Mouse (Mus musculus) heart, embryonic 12.5 days (tissue): ENCODE data around the gene Caln1. TPM values are rescaled to one million over a fixed set of nuclear protein-coding genes. Genes with fewer than 3 reads are reported as not detected.

ENCODE experiments used
- ATAC-seq: fragments of 200-750 bp; cut with Nextera tagmentation; 2 replicates; pipeline ENCODE4 v1.8.0; 2017; ENCODE audit warnings: moderate TSS enrichment, moderate library complexity; ENCODE audit not compliant: insufficient number of reproducible peaks, low FRiP score
- H3K27ac ChIP-seq: fragments of 300-500 bp; sonication (generic); 2 replicates; pipeline ENCODE4 v1.5.1; 2016; ENCODE audit warnings: mild to moderate bottlenecking, moderate library complexity; ENCODE audit not compliant: poor library complexity, severe bottlenecking
- H3K27me3 ChIP-seq: fragments of 300-500 bp; sonication (generic); replicated peaks from 2 replicates; pipeline ENCODE4 v1.6.1; 2016; ENCODE audit warnings: mild to moderate bottlenecking, moderate library complexity
- H3K36me3 ChIP-seq: fragments of 300-500 bp; sonication (generic); 2 replicates; pipeline ENCODE4 v1.6.1; 2016; ENCODE audit warnings: mild to moderate bottlenecking, moderate library complexity
- H3K4me1 ChIP-seq: fragments of 300-500 bp; sonication (generic); replicated peaks from 2 replicates; pipeline ENCODE4 v1.6.1; 2016; ENCODE audit warnings: mild to moderate bottlenecking
- H3K4me2 ChIP-seq: fragments of 300-500 bp; sonication (generic); 2 replicates; pipeline ENCODE4 v1.6.1; 2016; ENCODE audit warnings: mild to moderate bottlenecking, moderate library complexity
- H3K4me3 ChIP-seq: fragments of 300-500 bp; sonication (generic); 2 replicates; pipeline ENCODE4 v1.5.1; 2016; ENCODE audit warnings: mild to moderate bottlenecking
- H3K9ac ChIP-seq: fragments of 300-500 bp; sonication (generic); 2 replicates; pipeline ENCODE4 v1.6.1; 2016; ENCODE audit warnings: mild to moderate bottlenecking, moderate library complexity
- H3K9me3 ChIP-seq: fragments of 300-500 bp; sonication (generic); replicated peaks from 2 replicates; pipeline ENCODE4 v1.6.1; 2016; ENCODE audit warnings: mild to moderate bottlenecking, moderate library complexity
- WGBS: fragments of 180-500 bp; shearing (Covaris S2); methylation state at CpG from one replicate; pipeline ENCODE4 v1.1.7; 2016; 5-methylcytosine and 5-hydroxymethylcytosine counted together
- polyA plus RNA-seq: library from polyadenylated mRNA; unstranded; fragments of >200 nt; fragmentation: Nextera tagmentation; extraction: Ambion mirVana; gene quantifications from 2 replicates; pipeline ENCODE4 v1.2.1, GENCODE M21; 2016

Caln1 gene
- polyA plus RNA-seq, 1 experiment from 2014 or later = 0.03 TPM

- ATAC-seq = no peak
- Histone ChIP-seq H3K27me3 (no peaks in the 10 kb centered on the region), H3K9me3 (peaks cover 11% of the 10 kb centered on the region), H3K4me1 (no peaks in the 10 kb centered on the region), H3K4me3 (no peak overlapping the region), H3K4me2 (no peak overlapping the region), H3K36me3 (no peaks in the 10 kb centered on the region), H3K9ac (no peak overlapping the region), H3K27ac (no peak overlapping the region)
- WGBS = 74% methylated on average over 3 of the region's 3 CpGs
Measured at GRCm38 (mm10) chr5:130811966-130812365, 442.7 kb downstream of the Caln1 start.

- H3K36me3 ChIP-seq = no peaks in the 10 kb centered on the region
- no peaks in the 10 kb centered on the region for H3K27me3 ChIP-seq
- H3K4me1 ChIP-seq = no peaks in the 10 kb centered on the region
- H3K4me3 ChIP-seq = no peak overlapping the region
- no peak overlapping the region for H3K9ac ChIP-seq
- no peak for ATAC-seq
- no peak overlapping the region for H3K27ac ChIP-seq
- peaks cover 11% of the 10 kb centered on the region for H3K9me3 ChIP-seq
- 94% methylated on average over 8 of the region's 8 CpGs for WGBS
- H3K4me2 ChIP-seq = no peak overlapping the region
Measured at GRCm38 (mm10) chr5:130812556-130812955, 443.3 kb downstream of the Caln1 start.

DNA sequence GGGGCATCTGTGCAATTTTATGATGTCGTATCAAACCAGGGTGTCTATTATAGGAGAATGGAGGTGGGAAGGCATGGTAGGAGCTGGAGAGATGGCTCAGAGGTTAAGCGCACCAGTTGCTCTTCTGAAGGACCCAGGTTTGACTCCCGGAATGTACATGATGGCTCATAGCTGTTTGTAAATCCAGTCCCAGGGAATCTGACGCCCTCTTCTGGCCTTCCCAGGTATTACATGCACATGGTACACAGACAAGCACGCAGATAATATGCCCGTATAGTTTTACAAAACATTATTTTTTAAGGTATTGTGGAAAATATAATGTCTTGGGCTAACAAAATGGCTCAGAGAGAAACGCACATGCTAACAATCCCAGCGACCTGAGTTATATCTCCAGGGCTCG is 443.8 kb downstream of the Caln1 start:
- Histone ChIP-seq H3K4me3 (no peak overlapping the region), H3K27me3 (no peaks in the 10 kb centered on the region), H3K27ac (no peak overlapping the region), H3K9ac (no peak overlapping the region), H3K9me3 (peaks cover 13% of the 10 kb centered on the region), H3K4me2 (no peak overlapping the region), H3K36me3 (no peaks in the 10 kb centered on the region), H3K4me1 (no peaks in the 10 kb centered on the region)
- ATAC-seq = no peak
- 82% methylated on average over 9 of the region's 9 CpGs for WGBS

DNA sequence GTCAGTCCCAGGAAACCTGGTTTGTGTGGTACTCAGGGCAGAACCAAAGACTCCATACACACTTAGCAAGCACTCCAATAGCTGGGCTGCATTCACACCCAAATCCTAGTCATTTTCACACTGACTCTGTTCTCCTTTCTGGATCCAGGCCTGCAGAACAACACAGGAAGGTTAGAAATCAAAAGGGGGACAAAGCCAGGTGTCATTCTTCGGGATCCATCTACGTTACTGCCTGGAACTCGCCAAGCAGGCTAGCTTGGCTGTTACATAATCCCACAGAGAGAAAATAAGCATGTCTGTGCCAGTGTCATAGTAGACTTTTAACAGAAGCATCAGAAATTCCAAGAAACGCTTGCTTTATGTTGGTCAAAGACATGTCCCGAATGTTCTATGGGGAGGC is 446.1 kb downstream of the Caln1 start:
- peaks cover 11% of the 10 kb centered on the region; the same call in 1 of the 2 replicates for H3K9me3 ChIP-seq
- ATAC-seq = no peak
- no peaks in the 10 kb centered on the region for H3K36me3 ChIP-seq
- H3K27me3 ChIP-seq = no peaks in the 10 kb centered on the region
- H3K4me2 ChIP-seq = no peak overlapping the region
- H3K27ac ChIP-seq = no peak overlapping the region
- no peak overlapping the region for H3K9ac ChIP-seq
- H3K4me3 ChIP-seq = no peak overlapping the region
- 85% methylated on average over 5 of the region's 5 CpGs for WGBS
- H3K4me1 ChIP-seq = no peaks in the 10 kb centered on the region

DNA sequence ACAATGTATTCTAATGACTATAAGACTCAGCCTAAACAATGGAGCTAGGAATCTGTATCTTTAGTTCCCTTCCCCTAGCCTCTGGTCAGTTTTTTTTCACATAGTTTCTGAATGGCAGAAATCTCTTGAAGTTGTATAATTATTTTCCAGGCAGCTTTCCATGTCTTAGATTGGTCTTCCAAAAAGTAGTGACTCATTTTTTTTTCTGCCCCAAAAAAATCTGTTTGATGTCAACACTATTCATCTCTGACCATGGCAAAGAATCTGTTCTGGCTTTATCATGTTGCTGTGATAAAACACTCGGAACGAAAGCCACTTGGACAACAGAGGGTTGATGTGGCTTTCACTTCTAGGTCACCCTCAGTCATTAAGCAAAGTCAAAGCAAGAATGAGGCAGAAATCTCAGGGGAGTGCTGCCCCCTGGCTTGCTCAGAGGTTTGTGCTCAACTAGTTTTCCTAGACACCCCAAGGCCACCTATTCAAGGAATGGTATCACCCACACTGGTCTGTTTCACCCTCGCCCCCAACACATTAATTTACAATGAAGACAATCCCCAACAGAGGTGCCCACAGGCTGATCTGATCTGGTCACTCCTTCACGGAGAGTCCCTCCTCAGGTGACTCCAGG is 450.9 kb downstream of the Caln1 start:
- no peaks in the 10 kb centered on the region for H3K4me1 ChIP-seq
- H3K36me3 ChIP-seq = no peaks in the 10 kb centered on the region
- ATAC-seq = no peak
- no peak overlapping the region for H3K27ac ChIP-seq
- no peaks in the 10 kb centered on the region for H3K27me3 ChIP-seq
- H3K4me3 ChIP-seq = no peak overlapping the region
- WGBS = 56% methylated on average over 4 of the region's 4 CpGs
- no peak overlapping the region for H3K4me2 ChIP-seq
- no peak overlapping the region for H3K9ac ChIP-seq
- peaks cover 7% of the 10 kb centered on the region; the same call in 1 of the 2 replicates for H3K9me3 ChIP-seq

GRCm38 (mm10) chr5:130820661-130821060 is 451.4 kb downstream of the Caln1 start:
- Histone ChIP-seq H3K9ac (no peak overlapping the region), H3K36me3 (no peaks in the 10 kb centered on the region), H3K4me3 (no peak overlapping the region), H3K4me2 (no peak overlapping the region), H3K9me3 (peaks cover 7% of the 10 kb centered on the region; the same call in 1 of the 2 replicates), H3K27me3 (no peaks in the 10 kb centered on the region), H3K4me1 (no peaks in the 10 kb centered on the region), H3K27ac (no peak overlapping the region)
- ATAC-seq = no peak
- 81% methylated on average over 5 of the region's 5 CpGs for WGBS

GRCm38 (mm10) chr5:130825797-130826196 is 456.5 kb downstream of the Caln1 start:
- Histone ChIP-seq H3K4me1 (no peaks in the 10 kb centered on the region), H3K4me3 (no peak overlapping the region), H3K27me3 (no peaks in the 10 kb centered on the region), H3K36me3 (no peaks in the 10 kb centered on the region), H3K9me3 (peaks cover 6% of the 10 kb centered on the region), H3K27ac (no peak overlapping the region), H3K9ac (no peak overlapping the region), H3K4me2 (no peak overlapping the region)
- 74% methylated on average over 2 of the region's 2 CpGs for WGBS
- ATAC-seq = no peak

DNA sequence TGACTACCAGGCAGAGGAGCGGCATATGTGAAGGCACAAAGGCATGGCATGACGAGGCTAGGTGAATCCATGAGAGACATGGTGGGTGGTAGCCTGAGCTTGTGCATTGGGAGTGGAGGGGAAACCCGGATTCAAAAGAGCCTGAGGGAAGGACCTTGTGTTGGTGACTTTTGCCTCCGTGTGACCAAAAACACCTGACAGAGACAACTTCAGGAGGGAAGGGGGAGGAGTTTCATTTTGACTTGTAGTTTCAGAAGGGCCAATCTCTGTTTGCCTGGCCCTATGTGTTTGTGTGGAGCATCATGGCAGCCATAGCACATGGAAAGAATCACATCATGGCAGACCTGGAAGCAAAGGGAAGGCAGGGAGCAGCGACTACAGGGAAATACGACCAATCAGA is 479.3 kb downstream of the Caln1 start:
- no peak overlapping the region for H3K4me3 ChIP-seq
- H3K27me3 ChIP-seq = no peaks in the 10 kb centered on the region
- H3K27ac ChIP-seq = no peak overlapping the region
- H3K4me1 ChIP-seq = peaks cover 23% of the 10 kb centered on the region; the same call in 1 of the 2 replicates
- WGBS = 84% methylated on average over 6 of the region's 6 CpGs
- no peaks in the 10 kb centered on the region for H3K36me3 ChIP-seq
- H3K9ac ChIP-seq = no peak overlapping the region
- no peak for ATAC-seq
- H3K9me3 ChIP-seq = no peaks in the 10 kb centered on the region
- no peak overlapping the region for H3K4me2 ChIP-seq

- Histone ChIP-seq H3K9me3 (no peaks in the 10 kb centered on the region), H3K9ac (no peak overlapping the region), H3K4me2 (no peak overlapping the region), H3K36me3 (no peaks in the 10 kb centered on the region), H3K4me3 (no peak overlapping the region), H3K4me1 (peaks cover 23% of the 10 kb centered on the region; the same call in 1 of the 2 replicates), H3K27ac (no peak overlapping the region), H3K27me3 (no peaks in the 10 kb centered on the region)
- no peak for ATAC-seq
- WGBS = 51% methylated on average over 4 of the region's 4 CpGs
Measured at GRCm38 (mm10) chr5:130849610-130850009, 480.4 kb downstream of the Caln1 start.

DNA sequence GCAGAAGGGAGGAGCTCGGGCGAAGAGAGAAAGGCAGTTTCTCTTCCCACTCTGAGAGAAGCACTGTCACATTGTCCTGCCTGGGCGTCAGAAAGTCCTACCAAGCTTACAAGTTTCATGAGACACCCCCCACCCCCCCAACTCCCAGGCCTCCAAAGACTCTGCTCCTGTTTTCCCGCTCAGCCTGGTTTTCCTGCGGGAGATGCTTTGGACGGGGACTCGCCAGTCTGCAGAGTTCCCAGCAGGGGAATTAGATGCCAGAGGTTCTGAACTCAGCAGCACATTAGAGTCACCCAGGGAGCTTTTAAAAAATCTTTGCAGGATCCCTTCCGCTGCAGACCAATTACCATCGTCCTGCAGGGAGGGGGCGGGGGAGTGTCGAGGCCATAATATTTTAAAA is 482.9 kb downstream of the Caln1 start:
- Histone ChIP-seq H3K9ac (peak overlapping the region; percentile 56), H3K4me2 (peak overlapping the region; percentile 65)
- WGBS = 4% methylated on average over 11 of the region's 11 CpGs

DNA sequence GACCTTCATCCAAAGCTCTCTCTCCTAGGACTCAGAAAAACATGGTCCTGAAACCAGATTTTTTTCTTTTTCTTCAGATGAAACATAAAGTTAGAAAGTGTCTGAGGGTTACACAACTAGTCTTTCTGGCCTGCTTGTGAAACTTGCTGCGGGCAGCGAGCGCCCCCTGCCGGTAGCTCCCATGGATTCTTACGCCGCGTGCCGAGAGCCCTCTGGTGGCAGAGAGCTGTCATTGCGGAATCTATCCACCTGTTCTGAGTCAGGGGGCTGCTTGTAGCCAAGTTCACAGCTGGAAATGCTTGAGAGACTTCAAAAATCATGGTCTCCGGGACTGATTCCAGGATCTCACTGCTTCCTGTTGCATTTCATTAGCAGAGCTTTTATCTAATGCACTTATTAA is 484.1 kb downstream of the Caln1 start:
- Histone ChIP-seq H3K36me3 (no peaks in the 10 kb centered on the region), H3K4me3 (no peak overlapping the region), H3K27ac (no peak overlapping the region), H3K27me3 (no peaks in the 10 kb centered on the region), H3K9me3 (no peaks in the 10 kb centered on the region), H3K4me2 (no peak overlapping the region), H3K9ac (no peak overlapping the region), H3K4me1 (peaks cover 23% of the 10 kb centered on the region; the same call in 1 of the 2 replicates)
- 0 out of 2 replicates have a peak, but pooled peaks have one; percentile 34 for ATAC-seq
- 1% methylated on average over 10 of the region's 10 CpGs for WGBS

More for the DNA sequence above, 482.9 kb downstream of the Caln1 start:
- Histone ChIP-seq H3K36me3 (no peaks in the 10 kb centered on the region), H3K9me3 (no peaks in the 10 kb centered on the region), H3K4me1 (peaks cover 23% of the 10 kb centered on the region; the same call in 1 of the 2 replicates), H3K27ac (no peak overlapping the region), H3K4me3 (peak overlapping the region; percentile 34), H3K27me3 (no peaks in the 10 kb centered on the region)
- ATAC-seq = no peak

- Histone ChIP-seq H3K4me3 (no peak overlapping the region), H3K4me2 (no peak overlapping the region), H3K4me1 (peaks cover 20% of the 10 kb centered on the region; the same call in 1 of the 2 replicates), H3K36me3 (no peaks in the 10 kb centered on the region), H3K9ac (no peak overlapping the region), H3K27ac (no peak overlapping the region), H3K27me3 (no peaks in the 10 kb centered on the region), H3K9me3 (no peaks in the 10 kb centered on the region)
- 68% methylated on average over 7 of the region's 7 CpGs for WGBS
- no peak for ATAC-seq
Measured at GRCm38 (mm10) chr5:130854430-130854829, 485.2 kb downstream of the Caln1 start.
